Mouse (Mus musculus) liver, embryonic 11.5 days (tissue): ENCODE measurements around the gene Yipf4. TPM values are rescaled to one million over a fixed set of nuclear protein-coding genes. Genes with fewer than 3 reads are reported as not detected.

ENCODE experiments used
- ATAC-seq: fragments of 200-750 bp; cut with Nextera tagmentation; replicated peaks from 2 replicates; pipeline ENCODE4 v1.8.0; 2017; ENCODE audit warnings: moderate number of reproducible peaks, mild to moderate bottlenecking, moderate TSS enrichment, moderate library complexity; ENCODE audit not compliant: low FRiP score
- DNase-seq: peaks from one replicate; pipeline ENCODE4 v3.0.0-alpha.2; 2017; ENCODE audit warnings: low spot score
- H3K27ac ChIP-seq: fragments of 300-500 bp; sonication (generic); 2 replicates; pipeline ENCODE4 v1.5.1; 2014; ENCODE audit warnings: mild to moderate bottlenecking, low read depth, low read length, control low read depth
- H3K27me3 ChIP-seq: fragments of 300-500 bp; sonication (generic); replicated peaks from 2 replicates; pipeline ENCODE4 v1.6.1; 2014; ENCODE audit warnings: low read length, mixed read lengths; ENCODE audit not compliant: control insufficient read depth, insufficient read depth
- H3K36me3 ChIP-seq: fragments of 300-500 bp; sonication (generic); 2 replicates; pipeline ENCODE4 v1.6.1; 2014; ENCODE audit warnings: mild to moderate bottlenecking, low read length, moderate library complexity, mixed read lengths; ENCODE audit not compliant: control insufficient read depth, insufficient read depth
- H3K4me1 ChIP-seq: fragments of 300-500 bp; sonication (generic); replicated peaks from 2 replicates; pipeline ENCODE4 v1.6.1; 2014; ENCODE audit warnings: low read length, mixed read lengths; ENCODE audit not compliant: control insufficient read depth, insufficient read depth
- H3K4me2 ChIP-seq: fragments of 300-500 bp; sonication (generic); 2 replicates; pipeline ENCODE4 v1.6.1; 2014; ENCODE audit warnings: mild to moderate bottlenecking, control low read depth, moderate library complexity
- H3K4me3 ChIP-seq: fragments of 300-500 bp; sonication (generic); 2 replicates; pipeline ENCODE4 v1.5.1; 2014; ENCODE audit warnings: low read depth, low read length, control low read depth
- H3K9ac ChIP-seq: fragments of 300-500 bp; sonication (generic); 2 replicates; pipeline ENCODE4 v1.6.1; 2014; ENCODE audit warnings: low read depth, low read length, control low read depth
- H3K9me3 ChIP-seq: fragments of 300-500 bp; sonication (generic); 2 replicates; pipeline ENCODE4 v1.6.1; 2016; ENCODE audit warnings: low read length, inconsistent platforms, mixed read lengths; ENCODE audit not compliant: control insufficient read depth
- WGBS: fragments of 180-500 bp; shearing (Covaris S2); extraction: QIAGEN DNeasy Blood & Tissue Kit; methylation state at CpG from one replicate; pipeline ENCODE4 v1.1.7; 2014; 5-methylcytosine and 5-hydroxymethylcytosine counted together
- polyA plus RNA-seq: library from polyadenylated mRNA; unstranded; fragments of >200 nt; fragmentation: Nextera tagmentation; extraction: Ambion mirVana; gene quantifications from 2 replicates; pipeline ENCODE4 v1.2.1, GENCODE M21; 2014

Yipf4 gene
- polyA plus RNA-seq = 46.3 and 51.7 TPM in 2 replicates

- DNase-seq (peak; percentile 89), ATAC-seq (peak; percentile 99)
- peak within 1 kb of the TSS; percentile 75 for H3K27ac ChIP-seq
- H3K9me3 ChIP-seq = no peaks in the 10 kb centered on the region
- WGBS = 4% methylated on average over 57 of the region's 58 CpGs
- peak within 1 kb of the TSS; percentile 84 for H3K9ac ChIP-seq
- H3K36me3 ChIP-seq = peaks cover 8% of the 10 kb centered on the region; the same call in 1 of the 2 replicates
- H3K4me2 ChIP-seq = peak within 1 kb of the TSS; percentile 69
- peaks cover 3% of the 10 kb centered on the region; the same call in 1 of the 2 replicates for H3K4me1 ChIP-seq
- H3K4me3 ChIP-seq = peak within 1 kb of the TSS; percentile 90
- no peaks in the 10 kb centered on the region for H3K27me3 ChIP-seq
Measured at GRCm38 (mm10) chr17:74489024-74489900, at the start of gene Yipf4. TSS of gene Yipf4 (plus strand) at chr17:74489493.

- no peak for DNase-seq
- Histone ChIP-seq H3K4me3 (no peak overlapping the region), H3K27me3 (no peaks in the 10 kb centered on the region)
Measured at GRCm38 (mm10) chr17:74440486-74440885, 48.8 kb upstream of the Yipf4 start.

GRCm38 (mm10) chr17:74449776-74450175, 39.5 kb upstream of the Yipf4 start:
- ATAC-seq = no peak
- Histone ChIP-seq H3K4me2 (no peak overlapping the region), H3K36me3 (no peaks in the 10 kb centered on the region), H3K4me1 (no peaks in the 10 kb centered on the region), H3K9ac (no peak overlapping the region), H3K9me3 (no peaks in the 10 kb centered on the region), H3K4me3 (no peak overlapping the region), H3K27me3 (no peaks in the 10 kb centered on the region), H3K27ac (no peak overlapping the region)
- DNase-seq = no peak
- 86% methylated on average over 10 of the region's 10 CpGs for WGBS

More at GRCm38 (mm10) chr17:74440486-74440885, 48.8 kb upstream of the Yipf4 start:
- Histone ChIP-seq H3K36me3 (no peaks in the 10 kb centered on the region), H3K9me3 (no peaks in the 10 kb centered on the region), H3K4me2 (no peak overlapping the region), H3K4me1 (no peaks in the 10 kb centered on the region), H3K9ac (no peak overlapping the region), H3K27ac (no peak overlapping the region)
- no peak for ATAC-seq
- WGBS = 44% methylated on average over 5 of the region's 5 CpGs

GRCm38 (mm10) chr17:74453928-74454327, 35.4 kb upstream of the Yipf4 start:
- H3K36me3 ChIP-seq = no peaks in the 10 kb centered on the region
- 59% methylated on average over 3 of the region's 3 CpGs for WGBS
- H3K27me3 ChIP-seq = no peaks in the 10 kb centered on the region
- H3K27ac ChIP-seq = no peak overlapping the region
- H3K4me1 ChIP-seq = no peaks in the 10 kb centered on the region
- no peak overlapping the region for H3K4me2 ChIP-seq
- ATAC-seq (no peak), DNase-seq (no peak)
- H3K4me3 ChIP-seq = no peak overlapping the region
- H3K9ac ChIP-seq = no peak overlapping the region
- H3K9me3 ChIP-seq = no peaks in the 10 kb centered on the region

- ATAC-seq = no peak
Measured at GRCm38 (mm10) chr17:74454660-74455059, 34.6 kb upstream of the Yipf4 start.

GRCm38 (mm10) chr17:74455426-74455825, 33.9 kb upstream of the Yipf4 start:
- Histone ChIP-seq H3K36me3 (no peaks in the 10 kb centered on the region), H3K27me3 (no peaks in the 10 kb centered on the region), H3K4me1 (no peaks in the 10 kb centered on the region), H3K27ac (no peak overlapping the region), H3K4me2 (no peak overlapping the region), H3K9me3 (no peaks in the 10 kb centered on the region), H3K4me3 (no peak overlapping the region), H3K9ac (no peak overlapping the region)
- WGBS = 82% methylated on average over 4 of the region's 4 CpGs
- DNase-seq (no peak), ATAC-seq (no peak)

More at GRCm38 (mm10) chr17:74454660-74455059, 34.6 kb upstream of the Yipf4 start:
- H3K4me3 ChIP-seq = no peak overlapping the region
- H3K4me1 ChIP-seq = no peaks in the 10 kb centered on the region
- H3K4me2 ChIP-seq = no peak overlapping the region
- H3K36me3 ChIP-seq = no peaks in the 10 kb centered on the region
- no peaks in the 10 kb centered on the region for H3K27me3 ChIP-seq
- DNase-seq = no peak
- 59% methylated on average over 1 of the region's 1 CpGs for WGBS
- H3K9ac ChIP-seq = no peak overlapping the region
- no peaks in the 10 kb centered on the region for H3K9me3 ChIP-seq
- H3K27ac ChIP-seq = no peak overlapping the region

GRCm38 (mm10) chr17:74456825-74457224, 32.5 kb upstream of the Yipf4 start:
- Histone ChIP-seq H3K27ac (no peak overlapping the region), H3K9ac (no peak overlapping the region), H3K4me2 (no peak overlapping the region), H3K36me3 (no peaks in the 10 kb centered on the region), H3K4me1 (no peaks in the 10 kb centered on the region), H3K27me3 (no peaks in the 10 kb centered on the region), H3K4me3 (no peak overlapping the region), H3K9me3 (no peaks in the 10 kb centered on the region)
- ATAC-seq = no peak
- WGBS = 86% methylated on average over 5 of the region's 5 CpGs
- no peak for DNase-seq

GRCm38 (mm10) chr17:74457972-74458677, 31.2 kb upstream of the Yipf4 start:
- H3K27ac ChIP-seq = no peak overlapping the region
- H3K36me3 ChIP-seq = no peaks in the 10 kb centered on the region
- H3K4me2 ChIP-seq = no peak overlapping the region
- no peak overlapping the region for H3K4me3 ChIP-seq
- no peaks in the 10 kb centered on the region for H3K4me1 ChIP-seq
- H3K27me3 ChIP-seq = no peaks in the 10 kb centered on the region
- WGBS = 64% methylated on average over 10 of the region's 10 CpGs
- no peak for DNase-seq
- no peak for ATAC-seq
- no peak overlapping the region for H3K9ac ChIP-seq
- H3K9me3 ChIP-seq = no peaks in the 10 kb centered on the region
